ENCODE assay signal across 13 mouse cellular contexts in the genomic region with DNA sequence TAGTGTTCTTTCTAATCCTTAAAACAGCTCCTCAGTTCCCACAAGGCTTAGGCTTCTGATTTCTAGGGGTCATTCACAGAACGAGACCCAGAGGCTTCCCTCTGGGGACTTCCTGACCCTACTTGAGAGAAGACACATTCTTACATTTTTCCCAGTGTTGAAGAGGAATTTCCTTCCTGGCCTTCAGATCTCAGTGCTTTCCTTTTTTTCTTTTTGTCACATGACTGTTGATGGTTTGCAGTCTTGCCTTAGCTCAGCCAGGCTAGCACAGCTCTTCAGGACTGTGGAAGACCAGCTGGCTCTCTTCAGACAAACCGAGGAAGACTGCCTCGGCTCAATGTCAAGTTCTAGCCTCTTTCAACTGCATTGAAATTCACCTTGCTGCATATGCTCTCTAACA. TPM values are rescaled to one million over a fixed set of nuclear protein-coding genes. Genes with fewer than 3 reads are reported as not detected.
DNase-seq lines count a peak whose midpoint lies in the region; ATAC-seq and TF ChIP-seq lines count a peak whose summit lies in the region.
"Had no signal": no experiment of that assay in that cellular context is flagged by ENCODE, and none has a peak within 500 bp of the region (broad histone marks: within the 10 kb centered on the region; RNA-seq: fewer than 3 reads in every experiment).

No protein-coding gene starts in this region.

- intact Hi-C loops in heart, adult 2 months (cut with DNase I) = no loop called here

- no peak for TF ChIP-seq CTCF in heart, adult 2 months (IDR thresholded peaks at IDR 0.05)

- peak; percentile 42 for DNase-seq in embryonic facial prominence, embryonic 14.5 days (ENCODE audit: low spot score)
- no peak for DNase-seq in embryonic facial prominence, embryonic 10.5 days (ENCODE audit: low spot score)
- peak in 1 of 2 experiments; percentile 38 for DNase-seq in heart, adult 2 months
- peak; percentile 26 for DNase-seq in heart, postnatal 4 days
- peak; percentile 32 to 44 for DNase-seq in kidney, postnatal 25 days
- DNase-seq in right cerebral cortex, postnatal 4 days = no peak
- no peak for DNase-seq in urinary bladder, adult 18-20 months (ENCODE audit: low spot score in 2 of 2)
- DNase-seq in cerebellum, postnatal 14 days = no peak
- DNase-seq: retina, postnatal 1 day; thymus, postnatal 14 days had no signal

- 43% methylated on average over 3 of the region's 3 CpGs for WGBS in embryonic facial prominence, embryonic 14.5 days
- 56% methylated on average over 3 of the region's 3 CpGs for WGBS in embryonic facial prominence, embryonic 10.5 days
- WGBS in heart, adult 2 months = 39% methylated on average over 3 of the region's 3 CpGs

- ATAC-seq in embryonic facial prominence, embryonic 14.5 days (ENCODE audit: low read depth) = no peak

- H3K79me2 ChIP-seq in heart, adult 2 months (replicated peaks; ENCODE audit: control insufficient read depth, insufficient read depth, low read length) = no peaks in the 10 kb centered on the region

- 0 out of 2 replicates have a peak, but pooled peaks have one; percentile 21 for TF ChIP-seq EP300 in heart, adult 2 months (IDR thresholded peaks at IDR 0.05; ENCODE audit: insufficient read depth, low read depth, low read length)

- H3K36me3 ChIP-seq in embryonic facial prominence, embryonic 14.5 days (ENCODE audit: control insufficient read depth, insufficient read depth, low read length) = no peaks in the 10 kb centered on the region
- H3K36me3 ChIP-seq in embryonic facial prominence, embryonic 10.5 days (replicated peaks) = no peaks in the 10 kb centered on the region
- no peaks in the 10 kb centered on the region for H3K36me3 ChIP-seq in heart, adult 2 months (ENCODE audit: control insufficient read depth, insufficient read depth, low read length)
- H3K36me3 ChIP-seq: heart, embryonic 13.5 days; limb, embryonic 13.5 days; neural tube, embryonic 13.5 days had no signal

- no peak overlapping the region for H3K9ac ChIP-seq in embryonic facial prominence, embryonic 14.5 days (ENCODE audit: low read depth, low read length)
- no peak overlapping the region for H3K9ac ChIP-seq in heart, adult 2 months (ENCODE audit: low read depth, low read length)
- H3K9ac ChIP-seq: heart, embryonic 13.5 days; limb, embryonic 13.5 days; neural tube, embryonic 13.5 days had no signal

- H3K9me3 ChIP-seq in embryonic facial prominence, embryonic 14.5 days (ENCODE audit: control insufficient read depth, low read length) = peaks cover 11% of the 10 kb centered on the region; the same call in 1 of the 2 replicates
- 0 out of 2 replicates have a peak, but pooled peaks cover 2% of the 10 kb centered on the region for H3K9me3 ChIP-seq in embryonic facial prominence, embryonic 10.5 days

- no peak overlapping the region for H3K4me2 ChIP-seq in embryonic facial prominence, embryonic 14.5 days (ENCODE audit: low read depth, low read length)
- H3K4me2 ChIP-seq: heart, embryonic 13.5 days; limb, embryonic 13.5 days; neural tube, embryonic 13.5 days had no signal

- H3K27me3 ChIP-seq in embryonic facial prominence, embryonic 14.5 days (replicated peaks; ENCODE audit: control insufficient read depth, insufficient read depth, low read length) = no peaks in the 10 kb centered on the region
- no peaks in the 10 kb centered on the region for H3K27me3 ChIP-seq in embryonic facial prominence, embryonic 10.5 days (replicated peaks; ENCODE audit: low read depth, poor library complexity, severe bottlenecking)
- H3K27me3 ChIP-seq in heart, adult 2 months (ENCODE audit: control insufficient read depth, insufficient read depth, low read length) = no peaks in the 10 kb centered on the region
- H3K27me3 ChIP-seq: heart, embryonic 13.5 days; limb, embryonic 13.5 days; neural tube, embryonic 13.5 days had no signal

- H3K27ac ChIP-seq in embryonic facial prominence, embryonic 14.5 days (replicated peaks; ENCODE audit: low read depth, low read length) = no peak overlapping the region
- no peak overlapping the region for H3K27ac ChIP-seq in embryonic facial prominence, embryonic 10.5 days (replicated peaks)
- H3K27ac ChIP-seq in heart, adult 2 months = no peak overlapping the region
- H3K27ac ChIP-seq: heart, embryonic 13.5 days; limb, embryonic 13.5 days; neural tube, embryonic 13.5 days had no signal

- TF ChIP-seq POLR2A in heart, adult 2 months (IDR thresholded peaks at IDR 0.05; ENCODE audit: insufficient read depth, low read depth, low read length) = no peak

- H3K4me3 ChIP-seq in embryonic facial prominence, embryonic 14.5 days (ENCODE audit: low read depth, low read length) = no peak overlapping the region
- no peak overlapping the region for H3K4me3 ChIP-seq in embryonic facial prominence, embryonic 10.5 days
- H3K4me3 ChIP-seq in heart, adult 2 months = no peak overlapping the region
- H3K4me3 ChIP-seq: heart, embryonic 13.5 days; limb, embryonic 13.5 days; neural tube, embryonic 13.5 days had no signal

- H3K4me1 ChIP-seq in embryonic facial prominence, embryonic 14.5 days (ENCODE audit: control insufficient read depth, insufficient read depth, low read length) = no peaks in the 10 kb centered on the region
- no peaks in the 10 kb centered on the region for H3K4me1 ChIP-seq in embryonic facial prominence, embryonic 10.5 days
- H3K4me1 ChIP-seq in heart, adult 2 months (ENCODE audit: control insufficient read depth, insufficient read depth, low read length) = no peaks in the 10 kb centered on the region; the same call in 1 of the 2 replicates
- H3K4me1 ChIP-seq: limb, embryonic 13.5 days; neural tube, embryonic 13.5 days had no signal

RNA-seq across cellular contexts. Expression of gene Cdc7, which starts 7.7 kb away (rescaled TPM):
- polyA plus RNA-seq in embryonic facial prominence, embryonic 14.5 days (2014; fragmentation: Nextera tagmentation; extraction: Ambion mirVana) = 35.0 and 40.0 TPM in 2 replicates
- 63.7 and 65.3 TPM in 2 replicates for polyA plus RNA-seq in embryonic facial prominence, embryonic 10.5 days (2016; fragmentation: Nextera tagmentation; extraction: Ambion mirVana)
- total RNA-seq in heart, adult 2 months (2021) = under 1 TPM; 0.39 to 0.59 TPM
- polyA plus RNA-seq in heart, adult 2 months (2012; rRNA removed) = 0.70 and 1.3 TPM in 2 replicates
- total RNA-seq in heart, postnatal 4 days (2021) = 1 to 10 TPM; 6.8 to 8.0 TPM

RNA-seq across cellular contexts. Expression of gene Hfm1, which starts 30.3 kb away (rescaled TPM):
- polyA plus RNA-seq in embryonic facial prominence, embryonic 14.5 days (2014; fragmentation: Nextera tagmentation; extraction: Ambion mirVana) = 0.96 and 1.2 TPM in 2 replicates
- 3.0 TPM in 2 replicates for polyA plus RNA-seq in embryonic facial prominence, embryonic 10.5 days (2016; fragmentation: Nextera tagmentation; extraction: Ambion mirVana)
- total RNA-seq in heart, adult 2 months (2021) = not detected
- not detected in 2 replicates for polyA plus RNA-seq in heart, adult 2 months (2012; rRNA removed)
- total RNA-seq in heart, postnatal 4 days (2021) = under 1 TPM in 1 of 2 experiments, not detected in 1; 0.34 TPM

Comparison
In these comparisons a context has a peak if more than half of its experiments do, and no peak if none do; other contexts are left out.
1. DNase-seq: peak in embryonic facial prominence, embryonic 14.5 days (single experiment), heart, postnatal 4 days (single experiment) and kidney, postnatal 25 days (2 of 2); none in embryonic facial prominence, embryonic 10.5 days (single experiment), right cerebral cortex, postnatal 4 days (single experiment), urinary bladder, adult 18-20 months (0 of 2) and cerebellum, postnatal 14 days (0 of 2).
2. RNA of gene Cdc7, which starts 7.7 kb away (polyA plus RNA-seq): 63.7 to 65.3 TPM in embryonic facial prominence, embryonic 10.5 days and 35.0 to 40.0 TPM in embryonic facial prominence, embryonic 14.5 days; 0.70 to 1.3 TPM in heart, adult 2 months; every median in the first group is over 10 times any median in the second.